ENCODE assay signal across 13 mouse cellular contexts in genomic region chr6:124729850-124730705, GRCm38 (mm10). TPM values are rescaled to one million over a fixed set of nuclear protein-coding genes. Genes with fewer than 3 reads are reported as not detected.
DNase-seq lines count a peak whose midpoint lies in the region; ATAC-seq lines count a peak whose summit lies in the region.
"Had no signal": no experiment of that assay in that cellular context is flagged by ENCODE, and none has a peak within 500 bp of the region (broad histone marks: within the 10 kb centered on the region; RNA-seq: fewer than 3 reads in every experiment).

No protein-coding gene starts in this region.

- no peaks in the 10 kb centered on the region for H3K9me3 ChIP-seq in megakaryocyte, embryonic 14.5 days
- no peaks in the 10 kb centered on the region for H3K9me3 ChIP-seq in midbrain, embryonic 10.5 days (replicated peaks)
- H3K9me3 ChIP-seq in hindbrain, embryonic 10.5 days = no peaks in the 10 kb centered on the region
- H3K9me3 ChIP-seq: embryonic facial prominence, embryonic 10.5 days; forebrain, embryonic 12.5 days; limb, embryonic 10.5 days had no signal

- H3K27ac ChIP-seq in midbrain, embryonic 10.5 days (replicated peaks) = no peak overlapping the region
- no peak overlapping the region for H3K27ac ChIP-seq in hindbrain, embryonic 10.5 days
- H3K27ac ChIP-seq: embryonic facial prominence, embryonic 10.5 days; forebrain, embryonic 12.5 days; limb, embryonic 10.5 days had no signal

- peak overlapping the region; percentile 86 for H3K4me3 ChIP-seq in megakaryocyte, embryonic 14.5 days (replicated peaks)
- no peak overlapping the region for H3K4me3 ChIP-seq in midbrain, embryonic 10.5 days
- no peak overlapping the region for H3K4me3 ChIP-seq in hindbrain, embryonic 10.5 days
- H3K4me3 ChIP-seq: embryonic facial prominence, embryonic 10.5 days; forebrain, embryonic 12.5 days; limb, embryonic 10.5 days had no signal

- peak; percentile 70 for ATAC-seq in common myeloid progenitor, adult 5-6 weeks (replicated peaks; ENCODE audit: low read depth, poor library complexity, severe bottlenecking)
- ATAC-seq: hindbrain, embryonic 16.5 days had no signal

- DNase-seq in 416B (ENCODE audit: low read depth) = peak; percentile 97
- DNase-seq in B cell, adult 2 months = peak; percentile 71 to 73
- DNase-seq in midbrain, embryonic 10.5 days (ENCODE audit: low spot score) = no peak
- no peak for DNase-seq in cerebellum, adult 18-20 months
- DNase-seq in hindbrain, embryonic 10.5 days (ENCODE audit: low spot score) = no peak
- DNase-seq: midbrain, embryonic 14.5 days had no signal

- H3K27me3 ChIP-seq in megakaryocyte, embryonic 14.5 days (replicated peaks) = no peaks in the 10 kb centered on the region
- no peaks in the 10 kb centered on the region for H3K27me3 ChIP-seq in midbrain, embryonic 10.5 days (ENCODE audit: low read depth, poor library complexity, severe bottlenecking)
- H3K27me3 ChIP-seq in hindbrain, embryonic 10.5 days (ENCODE audit: insufficient read depth, poor library complexity, severe bottlenecking) = no peaks in the 10 kb centered on the region
- H3K27me3 ChIP-seq: forebrain, embryonic 12.5 days had no signal

- WGBS in midbrain, embryonic 10.5 days = 87% methylated on average over 8 of the region's 8 CpGs
- WGBS in hindbrain, embryonic 10.5 days = 87% methylated on average over 8 of the region's 8 CpGs

- H3K4me1 ChIP-seq in megakaryocyte, embryonic 14.5 days = peaks cover 87% of the 10 kb centered on the region
- peaks cover 19% of the 10 kb centered on the region for H3K4me1 ChIP-seq in midbrain, embryonic 10.5 days
- peaks cover 24% of the 10 kb centered on the region for H3K4me1 ChIP-seq in hindbrain, embryonic 10.5 days (replicated peaks)
- H3K4me1 ChIP-seq: forebrain, embryonic 12.5 days had no signal

- H3K36me3 ChIP-seq in megakaryocyte, embryonic 14.5 days (replicated peaks; ENCODE audit: low read length) = peaks cover 56% of the 10 kb centered on the region
- no peaks in the 10 kb centered on the region for H3K36me3 ChIP-seq in midbrain, embryonic 10.5 days
- H3K36me3 ChIP-seq in hindbrain, embryonic 10.5 days = no peaks in the 10 kb centered on the region
- H3K36me3 ChIP-seq: embryonic facial prominence, embryonic 10.5 days; forebrain, embryonic 12.5 days; limb, embryonic 10.5 days had no signal

RNA-seq across cellular contexts. Expression of gene Ptpn6, which starts 8.4 kb away (rescaled TPM):
- total RNA-seq in common myeloid progenitor, adult 5-6 weeks (2017) = 235 and 315 TPM in 2 replicates
- 19.9 and 20.1 TPM in 2 replicates for polyA plus RNA-seq in megakaryocyte, embryonic 14.5 days (2012; ENCODE audit: insufficient read depth, low replicate concordance)
- 6.1 and 7.2 TPM in 2 replicates for polyA plus RNA-seq in midbrain, embryonic 10.5 days (2016; fragmentation: Nextera tagmentation; extraction: Ambion mirVana)
- polyA plus RNA-seq in hindbrain, embryonic 10.5 days (2016; fragmentation: Nextera tagmentation; extraction: Ambion mirVana) = 7.9 and 8.2 TPM in 2 replicates

RNA-seq across cellular contexts. Expression of gene Grcc10, which starts 11.1 kb away (rescaled TPM):
- 112 and 129 TPM in 2 replicates for total RNA-seq in common myeloid progenitor, adult 5-6 weeks (2017)
- polyA plus RNA-seq in megakaryocyte, embryonic 14.5 days (2012; ENCODE audit: insufficient read depth, low replicate concordance) = 11.7 and 65.2 TPM in 2 replicates
- polyA plus RNA-seq in midbrain, embryonic 10.5 days (2016; fragmentation: Nextera tagmentation; extraction: Ambion mirVana) = 445 and 490 TPM in 2 replicates
- 446 and 555 TPM in 2 replicates for polyA plus RNA-seq in hindbrain, embryonic 10.5 days (2016; fragmentation: Nextera tagmentation; extraction: Ambion mirVana)

RNA-seq across cellular contexts. Expression of gene Phb2, which starts 17.9 kb away (rescaled TPM):
- total RNA-seq in common myeloid progenitor, adult 5-6 weeks (2017) = 402 and 404 TPM in 2 replicates
- 72.8 and 150 TPM in 2 replicates for polyA plus RNA-seq in megakaryocyte, embryonic 14.5 days (2012; ENCODE audit: insufficient read depth, low replicate concordance)
- 401 and 471 TPM in 2 replicates for polyA plus RNA-seq in midbrain, embryonic 10.5 days (2016; fragmentation: Nextera tagmentation; extraction: Ambion mirVana)
- polyA plus RNA-seq in hindbrain, embryonic 10.5 days (2016; fragmentation: Nextera tagmentation; extraction: Ambion mirVana) = 410 and 445 TPM in 2 replicates

RNA-seq across cellular contexts. Expression of gene Emg1, which starts 18.1 kb away (rescaled TPM):
- total RNA-seq in common myeloid progenitor, adult 5-6 weeks (2017) = 222 and 280 TPM in 2 replicates
- polyA plus RNA-seq in megakaryocyte, embryonic 14.5 days (2012; ENCODE audit: insufficient read depth, low replicate concordance) = 46.3 and 153 TPM in 2 replicates
- polyA plus RNA-seq in midbrain, embryonic 10.5 days (2016; fragmentation: Nextera tagmentation; extraction: Ambion mirVana) = 217 and 243 TPM in 2 replicates
- polyA plus RNA-seq in hindbrain, embryonic 10.5 days (2016; fragmentation: Nextera tagmentation; extraction: Ambion mirVana) = 215 and 232 TPM in 2 replicates

RNA-seq across cellular contexts. Expression of gene Gm45234, which starts 25.7 kb away (rescaled TPM):
- not detected in 2 replicates for total RNA-seq in common myeloid progenitor, adult 5-6 weeks (2017)
- polyA plus RNA-seq in megakaryocyte, embryonic 14.5 days (2012; ENCODE audit: insufficient read depth, low replicate concordance) = 43.0 TPM in 1 of 2 replicates, not detected in the other
- not detected in 2 replicates for polyA plus RNA-seq in midbrain, embryonic 10.5 days (2016; fragmentation: Nextera tagmentation; extraction: Ambion mirVana)
- polyA plus RNA-seq in hindbrain, embryonic 10.5 days (2016; fragmentation: Nextera tagmentation; extraction: Ambion mirVana) = not detected in 2 replicates
- polyA plus RNA-seq: embryonic facial prominence, embryonic 10.5 days; forebrain, embryonic 12.5 days; gonadal fat pad, adult 2 months; hindbrain, embryonic 16.5 days; limb, embryonic 10.5 days; midbrain, embryonic 14.5 days had no signal

Comparison
In these comparisons a context has a peak if more than half of its experiments do, and no peak if none do; other contexts are left out.
1. DNase-seq: peak in 416B (single experiment) and B cell, adult 2 months (2 of 2); none in midbrain, embryonic 10.5 days (single experiment), cerebellum, adult 18-20 months (0 of 2) and hindbrain, embryonic 10.5 days (single experiment).